Mouse (Mus musculus) liver, embryonic 15.5 days (tissue): ENCODE data around the gene Lpgat1. TPM values are rescaled to one million over a fixed set of nuclear protein-coding genes. Genes with fewer than 3 reads are reported as not detected.

Source experiments
- ATAC-seq: fragments of 200-750 bp; cut with Nextera tagmentation; 2 replicates; pipeline ENCODE4 v1.8.0; 2017; ENCODE audit warnings: moderate number of reproducible peaks, mild to moderate bottlenecking, moderate library complexity; ENCODE audit not compliant: insufficient read depth
- H3K27ac ChIP-seq: fragments of 300-500 bp; sonication (generic); replicated peaks from 2 replicates; pipeline ENCODE4 v1.5.1; 2015; ENCODE audit warnings: mild to moderate bottlenecking, inconsistent platforms
- H3K27me3 ChIP-seq: fragments of 300-500 bp; sonication (generic); 2 replicates; pipeline ENCODE4 v1.6.1; 2015; ENCODE audit warnings: mild to moderate bottlenecking, inconsistent platforms
- H3K36me3 ChIP-seq: fragments of 300-500 bp; sonication (generic); replicated peaks from 2 replicates; pipeline ENCODE4 v1.6.1; 2015; ENCODE audit warnings: moderate library complexity, mild to moderate bottlenecking, inconsistent platforms
- H3K4me1 ChIP-seq: fragments of 300-500 bp; sonication (generic); replicated peaks from 2 replicates; pipeline ENCODE4 v1.6.1; 2015; ENCODE audit warnings: inconsistent platforms
- H3K4me2 ChIP-seq: fragments of 300-500 bp; sonication (generic); 2 replicates; pipeline ENCODE4 v1.6.1; 2015; ENCODE audit warnings: moderate library complexity, mild to moderate bottlenecking, inconsistent platforms
- H3K4me3 ChIP-seq: fragments of 300-500 bp; sonication (generic); replicated peaks from 2 replicates; pipeline ENCODE4 v1.5.1; 2015; ENCODE audit warnings: mild to moderate bottlenecking, inconsistent platforms
- H3K9ac ChIP-seq: fragments of 300-500 bp; sonication (generic); 2 replicates; pipeline ENCODE4 v1.6.1; 2015; ENCODE audit warnings: moderate library complexity, mild to moderate bottlenecking, inconsistent platforms
- H3K9me3 ChIP-seq: fragments of 300-500 bp; sonication (generic); replicated peaks from 2 replicates; pipeline ENCODE4 v1.6.1; 2016; ENCODE audit warnings: inconsistent platforms
- WGBS: fragments of 180-500 bp; shearing (Covaris S2); methylation state at CpG from one replicate; pipeline ENCODE4 v1.1.7; 2015; ENCODE audit warnings: mixed read lengths; ENCODE audit not compliant: insufficient replicate concordance; 5-methylcytosine and 5-hydroxymethylcytosine counted together
- polyA plus RNA-seq: library from polyadenylated mRNA; unstranded; fragments of >200 nt; fragmentation: Nextera tagmentation; extraction: Ambion mirVana; gene quantifications from 2 replicates; pipeline ENCODE4 v1.2.1, GENCODE M21; 2015

The Lpgat1 gene
- polyA plus RNA-seq, 1 experiment from 2014 or later: 19.0 TPM

- Histone ChIP-seq H3K9ac (no peak overlapping the region), H3K36me3 (no peaks in the 10 kb centered on the region), H3K27ac (no peak overlapping the region), H3K9me3 (no peaks in the 10 kb centered on the region), H3K27me3 (no peaks in the 10 kb centered on the region), H3K4me2 (no peak overlapping the region), H3K4me1 (peaks cover 13% of the 10 kb centered on the region; the same call in 1 of the 2 replicates), H3K4me3 (no peak overlapping the region)
- no peak for ATAC-seq
Observed at GRCm38 (mm10) chr1:191736425-191736824, 18.8 kb downstream of the Lpgat1 start.

- WGBS: 72% methylated on average over 6 of the region's 6 CpGs
- ATAC-seq: no peak
- no peak overlapping the region for H3K9ac ChIP-seq
- H3K9me3 ChIP-seq: no peaks in the 10 kb centered on the region
- peaks cover 13% of the 10 kb centered on the region; the same call in 1 of the 2 replicates for H3K4me1 ChIP-seq
- no peaks in the 10 kb centered on the region for H3K27me3 ChIP-seq
- no peak overlapping the region for H3K27ac ChIP-seq
- no peak overlapping the region for H3K4me3 ChIP-seq
- no peaks in the 10 kb centered on the region for H3K36me3 ChIP-seq
- H3K4me2 ChIP-seq: no peak overlapping the region
Observed at GRCm38 (mm10) chr1:191737871-191738270, 20.2 kb downstream of the Lpgat1 start.

DNA sequence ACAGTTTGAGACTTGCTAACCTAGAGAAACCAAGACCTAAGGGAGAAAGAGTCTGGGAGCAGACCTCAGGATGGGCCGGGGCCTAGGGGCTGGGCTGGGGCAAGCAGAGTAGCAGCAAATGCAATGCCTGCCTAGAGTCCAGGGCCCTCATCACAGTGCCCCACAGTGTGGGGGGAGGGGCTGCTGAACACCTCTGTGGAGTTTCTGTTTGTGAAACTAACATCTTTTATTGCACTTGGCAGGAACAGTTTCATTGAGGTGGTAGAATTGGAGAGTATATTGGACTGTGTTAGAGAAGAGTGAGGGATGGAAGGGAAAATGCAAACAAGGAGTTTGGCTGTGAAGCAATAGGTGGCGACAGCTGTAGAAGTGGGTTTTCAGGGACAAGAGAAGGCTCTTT is 21.1 kb downstream of the Lpgat1 start:
- peaks cover 13% of the 10 kb centered on the region; the same call in 1 of the 2 replicates for H3K4me1 ChIP-seq
- no peak overlapping the region for H3K4me3 ChIP-seq
- no peak for ATAC-seq
- no peak overlapping the region for H3K9ac ChIP-seq
- no peak overlapping the region for H3K4me2 ChIP-seq
- no peaks in the 10 kb centered on the region for H3K9me3 ChIP-seq
- H3K36me3 ChIP-seq: no peaks in the 10 kb centered on the region
- H3K27me3 ChIP-seq: no peaks in the 10 kb centered on the region
- 62% methylated on average over 2 of the region's 2 CpGs for WGBS
- H3K27ac ChIP-seq: no peak overlapping the region

- no peak overlapping the region for H3K4me3 ChIP-seq
- H3K27ac ChIP-seq: no peak overlapping the region
- no peak overlapping the region for H3K9ac ChIP-seq
- peaks cover 13% of the 10 kb centered on the region; the same call in 1 of the 2 replicates for H3K4me1 ChIP-seq
- ATAC-seq: no peak
- H3K9me3 ChIP-seq: no peaks in the 10 kb centered on the region
- no peaks in the 10 kb centered on the region for H3K27me3 ChIP-seq
- H3K4me2 ChIP-seq: no peak overlapping the region
- WGBS: 58% methylated on average over 6 of the region's 6 CpGs
- H3K36me3 ChIP-seq: no peaks in the 10 kb centered on the region
Observed at GRCm38 (mm10) chr1:191740587-191741361, 23.1 kb downstream of the Lpgat1 start.

DNA sequence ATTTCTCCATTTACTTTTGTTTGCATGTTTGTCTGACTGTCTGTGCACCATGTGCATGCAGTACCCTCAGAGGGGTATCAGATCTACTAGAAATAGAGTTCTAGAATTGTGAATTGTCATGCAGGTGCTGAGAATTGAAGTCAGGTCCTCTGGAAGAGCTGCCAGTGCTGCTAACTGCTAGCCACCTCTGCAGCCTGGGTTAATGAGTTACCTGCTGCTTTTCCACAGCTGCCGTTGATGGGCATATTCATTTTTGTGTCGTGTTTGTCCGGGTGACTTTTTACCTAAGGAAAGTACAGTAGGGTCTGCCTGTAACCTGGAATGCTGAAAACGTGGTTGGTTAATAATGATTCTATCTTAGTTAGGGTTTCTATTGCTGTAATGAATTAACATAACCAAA is 24.0 kb downstream of the Lpgat1 start:
- WGBS: 59% methylated on average over 4 of the region's 4 CpGs
- ATAC-seq: no peak
- H3K9me3 ChIP-seq: no peaks in the 10 kb centered on the region

GRCm38 (mm10) chr1:191748431-191748830 is 30.8 kb downstream of the Lpgat1 start:
- H3K27me3 ChIP-seq: no peaks in the 10 kb centered on the region
- H3K9ac ChIP-seq: no peak overlapping the region
- no peaks in the 10 kb centered on the region for H3K4me1 ChIP-seq
- no peak for ATAC-seq
- H3K4me3 ChIP-seq: no peak overlapping the region
- 66% methylated on average over 1 of the region's 1 CpGs for WGBS
- no peaks in the 10 kb centered on the region for H3K9me3 ChIP-seq
- H3K36me3 ChIP-seq: 0 out of 2 replicates have a peak, but pooled peaks cover 2% of the 10 kb centered on the region
- H3K4me2 ChIP-seq: no peak overlapping the region
- no peak overlapping the region for H3K27ac ChIP-seq

More for the DNA sequence above, 24.0 kb downstream of the Lpgat1 start:
- Histone ChIP-seq H3K36me3 (no peaks in the 10 kb centered on the region), H3K4me3 (no peak overlapping the region), H3K9ac (no peak overlapping the region), H3K4me2 (no peak overlapping the region), H3K27me3 (no peaks in the 10 kb centered on the region), H3K27ac (no peak overlapping the region), H3K4me1 (peaks cover 13% of the 10 kb centered on the region; the same call in 1 of the 2 replicates)

- Histone ChIP-seq H3K36me3 (0 out of 2 replicates have a peak, but pooled peaks cover 9% of the 10 kb centered on the region), H3K4me3 (no peak overlapping the region), H3K9ac (no peak overlapping the region), H3K9me3 (no peaks in the 10 kb centered on the region), H3K4me2 (no peak overlapping the region), H3K4me1 (no peaks in the 10 kb centered on the region), H3K27ac (no peak overlapping the region), H3K27me3 (no peaks in the 10 kb centered on the region)
- 40% methylated on average over 3 of the region's 3 CpGs for WGBS
- no peak for ATAC-seq
Observed at GRCm38 (mm10) chr1:191756520-191757199, 39.0 kb downstream of the Lpgat1 start.

DNA sequence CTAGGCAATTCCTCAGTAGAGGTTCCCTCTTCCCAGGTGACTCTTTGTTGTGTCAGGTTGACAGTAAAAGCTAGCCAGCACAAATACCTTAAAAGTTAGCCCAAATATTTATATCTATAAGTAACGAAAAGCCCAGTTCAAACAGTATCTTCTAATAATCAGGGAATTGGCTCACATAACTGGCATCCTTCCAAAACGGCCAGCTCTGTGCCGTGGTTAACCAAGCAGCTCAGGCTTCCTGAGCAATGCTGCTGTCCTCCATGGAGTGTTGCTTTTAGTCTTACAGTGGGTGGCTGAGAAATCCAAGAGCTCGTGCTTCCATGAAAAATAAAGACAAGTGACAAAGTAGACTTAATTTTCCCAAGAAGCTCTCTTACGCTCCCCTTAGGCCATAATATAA is 56.5 kb downstream of the Lpgat1 start:
- Histone ChIP-seq H3K27me3 (no peaks in the 10 kb centered on the region), H3K9me3 (no peaks in the 10 kb centered on the region), H3K4me1 (no peaks in the 10 kb centered on the region), H3K4me3 (no peak overlapping the region), H3K4me2 (no peak overlapping the region), H3K36me3 (peaks cover 31% of the 10 kb centered on the region), H3K27ac (no peak overlapping the region), H3K9ac (no peak overlapping the region)
- ATAC-seq: no peak
- 61% methylated on average over 5 of the region's 5 CpGs for WGBS

DNA sequence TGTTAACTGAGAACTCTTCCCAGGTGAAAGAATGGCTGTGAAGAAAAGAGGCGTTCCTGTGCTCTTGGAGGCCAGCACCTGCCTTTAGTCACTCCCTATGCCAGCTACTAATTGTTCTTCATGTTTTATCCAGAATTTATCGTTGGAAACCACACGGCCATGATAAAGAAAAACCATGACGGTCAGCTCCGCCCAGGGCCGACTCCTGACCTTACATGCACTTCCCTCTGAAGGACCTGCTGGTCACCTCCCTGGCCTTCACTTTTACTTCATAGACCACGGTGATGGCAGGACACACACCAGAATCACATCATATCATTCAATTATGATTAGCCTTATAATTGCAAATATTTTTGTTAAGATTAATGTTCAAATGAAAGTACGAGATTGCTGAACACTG is 57.5 kb downstream of the Lpgat1 start:
- Histone ChIP-seq H3K9me3 (no peaks in the 10 kb centered on the region), H3K36me3 (peaks cover 34% of the 10 kb centered on the region), H3K4me3 (no peak overlapping the region), H3K27ac (no peak overlapping the region), H3K4me2 (no peak overlapping the region), H3K9ac (no peak overlapping the region), H3K4me1 (no peaks in the 10 kb centered on the region), H3K27me3 (no peaks in the 10 kb centered on the region)
- ATAC-seq: no peak
- 61% methylated on average over 8 of the region's 8 CpGs for WGBS

DNA sequence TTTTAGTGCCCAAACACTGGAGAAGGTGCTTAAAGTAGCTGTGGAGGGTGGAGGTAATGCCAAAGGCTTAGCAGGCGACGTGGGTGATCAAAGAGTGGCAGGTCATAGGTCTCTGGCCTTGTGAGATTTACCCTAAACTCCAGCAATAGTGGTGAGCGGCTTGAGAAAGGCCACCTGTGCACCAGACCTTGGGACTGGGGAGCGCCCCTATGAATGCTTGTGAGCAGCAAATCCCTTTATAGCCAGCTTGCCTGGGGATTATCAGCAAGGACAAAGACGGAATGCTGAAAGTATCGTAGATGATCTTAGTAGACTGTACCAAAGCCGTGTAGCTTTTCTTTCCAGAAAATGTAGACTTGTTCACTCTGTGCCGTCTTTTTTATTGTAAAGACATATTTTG is 59.9 kb downstream of the Lpgat1 start:
- H3K4me2 ChIP-seq: no peak overlapping the region
- WGBS: 68% methylated on average over 8 of the region's 8 CpGs
- ATAC-seq: no peak
- no peak overlapping the region for H3K27ac ChIP-seq
- H3K4me1 ChIP-seq: no peaks in the 10 kb centered on the region
- no peak overlapping the region for H3K9ac ChIP-seq
- no peak overlapping the region for H3K4me3 ChIP-seq
- peaks cover 36% of the 10 kb centered on the region for H3K36me3 ChIP-seq
- H3K27me3 ChIP-seq: no peaks in the 10 kb centered on the region
- no peaks in the 10 kb centered on the region for H3K9me3 ChIP-seq

GRCm38 (mm10) chr1:191780470-191780869 is 62.8 kb downstream of the Lpgat1 start:
- WGBS: 69% methylated on average over 1 of the region's 1 CpGs
- H3K9ac ChIP-seq: no peak overlapping the region
- no peak for ATAC-seq

More at GRCm38 (mm10) chr1:191780470-191780869, 62.8 kb downstream of the Lpgat1 start:
- peaks cover 27% of the 10 kb centered on the region; the same call in 1 of the 2 replicates for H3K36me3 ChIP-seq
- H3K4me3 ChIP-seq: no peak overlapping the region
- no peaks in the 10 kb centered on the region for H3K9me3 ChIP-seq
- H3K4me2 ChIP-seq: no peak overlapping the region
- no peaks in the 10 kb centered on the region for H3K27me3 ChIP-seq
- no peaks in the 10 kb centered on the region for H3K4me1 ChIP-seq
- no peak overlapping the region for H3K27ac ChIP-seq
